Mouse (Mus musculus) mature B cell (primary cell): ENCODE data around the gene Gm3115.
"Not testable (repeated sequence)": the region's sequence is repeated elsewhere in the genome, so short reads cannot be mapped to it uniquely, and the experiment has no call there.

Source experiments
- in situ Hi-C: fragments of 300-500 bp; cut with MboI; formaldehyde crosslinking; loops from 2 replicates; pipeline ENCODE4 v1.14.3; 2019

Gene Gm3115

GRCm38 (mm10) chr14:4083820-4084219 lies at the start of gene Gm3115:
Gm3115 (plus strand) TSS chr14:4084120.
- in situ Hi-C loops, result not testable (repeated sequence)

DNA sequence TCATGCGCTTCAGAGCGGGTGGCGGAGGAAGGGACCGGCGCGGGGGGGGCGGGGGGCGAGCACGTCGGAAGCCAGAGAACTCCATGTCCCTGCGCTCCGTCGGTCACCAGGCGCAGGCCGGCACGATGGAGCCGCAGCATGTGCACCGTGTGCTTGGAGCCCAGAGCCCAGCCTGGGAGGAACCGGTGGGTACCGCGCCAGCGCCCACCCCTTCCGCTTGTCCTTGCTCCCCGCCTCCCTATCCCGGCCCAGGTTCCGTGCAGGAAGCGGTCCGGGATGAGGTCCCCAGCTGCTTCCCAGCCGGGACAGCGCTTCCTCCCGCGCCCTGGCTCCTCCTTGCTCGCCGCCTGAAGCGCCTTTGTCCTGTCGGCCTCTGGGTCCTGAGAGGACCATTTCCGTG lies 26.5 kb downstream of the Gm3115 start, which contains the start of gene Gm8108:
Gm8108 (plus strand) TSS at position 101 of the 400 bp plus-strand sequence.
- in situ Hi-C loops, result not testable (repeated sequence)

GRCm38 (mm10) chr14:4141646-4142045 lies 57.7 kb downstream of the Gm3115 start:
- in situ Hi-C loops, result not testable (repeated sequence)
